Mouse (Mus musculus) neural tube, embryonic 13.5 days (tissue): ENCODE measurements around the gene Sh2d3c. TPM values are rescaled to one million over a fixed set of nuclear protein-coding genes. Genes with fewer than 3 reads are reported as not detected.

ENCODE experiments used
- ATAC-seq: fragments of 200-750 bp; cut with Nextera tagmentation; 2 replicates; pipeline ENCODE4 v1.8.0; 2017; ENCODE audit warnings: low read depth, mild to moderate bottlenecking, moderate TSS enrichment, moderate library complexity
- H3K27ac ChIP-seq: fragments of 300-500 bp; sonication (generic); replicated peaks from 2 replicates; pipeline ENCODE4 v1.5.1; 2015; ENCODE audit warnings: moderate library complexity, mild to moderate bottlenecking, inconsistent platforms
- H3K27me3 ChIP-seq: fragments of 300-500 bp; sonication (generic); 2 replicates; pipeline ENCODE4 v1.6.1; 2015; ENCODE audit warnings: mild to moderate bottlenecking, inconsistent platforms
- H3K36me3 ChIP-seq: fragments of 300-500 bp; sonication (generic); 2 replicates; pipeline ENCODE4 v1.6.1; 2015; ENCODE audit warnings: mild to moderate bottlenecking, inconsistent platforms
- H3K4me1 ChIP-seq: fragments of 300-500 bp; sonication (generic); replicated peaks from 2 replicates; pipeline ENCODE4 v1.6.1; 2015; ENCODE audit warnings: inconsistent platforms
- H3K4me2 ChIP-seq: fragments of 300-500 bp; sonication (generic); 2 replicates; pipeline ENCODE4 v1.6.1; 2015; ENCODE audit warnings: inconsistent platforms, mild to moderate bottlenecking, moderate library complexity
- H3K4me3 ChIP-seq: fragments of 300-500 bp; sonication (generic); 2 replicates; pipeline ENCODE4 v1.5.1; 2015; ENCODE audit warnings: mild to moderate bottlenecking, inconsistent platforms
- H3K9ac ChIP-seq: fragments of 300-500 bp; sonication (generic); 2 replicates; pipeline ENCODE4 v1.6.1; 2015; ENCODE audit warnings: moderate library complexity, mild to moderate bottlenecking, inconsistent platforms
- H3K9me3 ChIP-seq: fragments of 300-500 bp; sonication (generic); 2 replicates; pipeline ENCODE4 v1.6.1; 2016; ENCODE audit warnings: inconsistent platforms
- WGBS: fragments of 180-500 bp; shearing (Covaris S2); methylation state at CpG from one replicate; pipeline ENCODE4 v1.1.7; 2015; 5-methylcytosine and 5-hydroxymethylcytosine counted together
- microRNA counts: library from miRNA; unstranded; fragments of <30 nt; microRNA quantifications from one replicate; lab custom pipeline; 2016
- microRNA-seq: library from miRNA; unstranded; fragments of <30 nt; microRNA quantifications from one replicate; pipeline ENCODE4, GENCODE M21; 2016
- polyA plus RNA-seq: library from polyadenylated mRNA; unstranded; fragments of >200 nt; fragmentation: Nextera tagmentation; extraction: Ambion mirVana; gene quantifications from 2 replicates; pipeline ENCODE4 v1.2.1, GENCODE M21; 2015

The Sh2d3c gene
- polyA plus RNA-seq, 1 experiment from 2014 or later: 51.4 TPM

- H3K4me2 ChIP-seq: no peak overlapping the region
- 92% methylated on average over 6 of the region's 6 CpGs for WGBS
- ATAC-seq: no peak
Measured at GRCm38 (mm10) chr2:32779714-32780113, 58.9 kb downstream of the Sh2d3c start.

GRCm38 (mm10) chr2:32781710-32782109, 60.9 kb downstream of the Sh2d3c start:
- Histone ChIP-seq H3K9me3 (no peaks in the 10 kb centered on the region), H3K27ac (no peak overlapping the region), H3K36me3 (no peaks in the 10 kb centered on the region), H3K4me2 (no peak overlapping the region), H3K27me3 (no peaks in the 10 kb centered on the region), H3K4me1 (peaks cover 7% of the 10 kb centered on the region; the same call in 1 of the 2 replicates), H3K4me3 (no peak overlapping the region), H3K9ac (no peak overlapping the region)
- ATAC-seq: no peak
- 83% methylated on average over 6 of the region's 6 CpGs for WGBS

More at GRCm38 (mm10) chr2:32779714-32780113, 58.9 kb downstream of the Sh2d3c start:
- no peaks in the 10 kb centered on the region for H3K27me3 ChIP-seq
- no peaks in the 10 kb centered on the region for H3K9me3 ChIP-seq
- H3K36me3 ChIP-seq: no peaks in the 10 kb centered on the region
- no peak overlapping the region for H3K4me3 ChIP-seq
- H3K9ac ChIP-seq: no peak overlapping the region
- peaks cover 22% of the 10 kb centered on the region for H3K4me1 ChIP-seq
- H3K27ac ChIP-seq: no peak overlapping the region

GRCm38 (mm10) chr2:32784048-32784681, 63.3 kb downstream of the Sh2d3c start, which contains the start of gene Cfap157:
Cfap157 (minus strand) TSS chr2:32784428.
- WGBS: 75% methylated on average over 4 of the region's 4 CpGs
- Histone ChIP-seq H3K9me3 (no peaks in the 10 kb centered on the region), H3K4me1 (0 out of 2 replicates have a peak, but pooled peaks cover 5% of the 10 kb centered on the region), H3K4me3 (no peak within 1 kb of the TSS), H3K4me2 (no peak within 1 kb of the TSS), H3K9ac (no peak within 1 kb of the TSS), H3K27me3 (no peaks in the 10 kb centered on the region), H3K36me3 (peaks cover 8% of the 10 kb centered on the region; the same call in 1 of the 2 replicates), H3K27ac (no peak within 1 kb of the TSS)
- ATAC-seq: no peak

- Histone ChIP-seq H3K9ac (no peak overlapping the region), H3K4me2 (no peak overlapping the region), H3K4me1 (0 out of 2 replicates have a peak, but pooled peaks cover 5% of the 10 kb centered on the region), H3K36me3 (peaks cover 35% of the 10 kb centered on the region), H3K27ac (no peak overlapping the region), H3K4me3 (no peak overlapping the region), H3K9me3 (no peaks in the 10 kb centered on the region), H3K27me3 (no peaks in the 10 kb centered on the region)
- 59% methylated on average over 6 of the region's 6 CpGs for WGBS
- ATAC-seq: no peak
Measured at GRCm38 (mm10) chr2:32787176-32787575, 66.3 kb downstream of the Sh2d3c start.

- WGBS: 76% methylated on average over 2 of the region's 2 CpGs
Measured at GRCm38 (mm10) chr2:32788581-32788980, 67.7 kb downstream of the Sh2d3c start.

GRCm38 (mm10) chr2:32791297-32791696, 70.4 kb downstream of the Sh2d3c start:
- H3K9me3 ChIP-seq: no peaks in the 10 kb centered on the region
- no peak overlapping the region for H3K27ac ChIP-seq
- no peak overlapping the region for H3K4me2 ChIP-seq
- peaks cover 76% of the 10 kb centered on the region for H3K36me3 ChIP-seq
- H3K9ac ChIP-seq: no peak overlapping the region
- no peak for ATAC-seq
- H3K27me3 ChIP-seq: no peaks in the 10 kb centered on the region
- no peak overlapping the region for H3K4me3 ChIP-seq
- H3K4me1 ChIP-seq: peaks cover under 1% of the 10 kb centered on the region; the same call in 1 of the 2 replicates
- WGBS: 86% methylated on average over 6 of the region's 6 CpGs

More at GRCm38 (mm10) chr2:32788581-32788980, 67.7 kb downstream of the Sh2d3c start:
- Histone ChIP-seq H3K4me2 (no peak overlapping the region), H3K9me3 (no peaks in the 10 kb centered on the region), H3K4me1 (0 out of 2 replicates have a peak, but pooled peaks cover 5% of the 10 kb centered on the region), H3K36me3 (peaks cover 48% of the 10 kb centered on the region), H3K4me3 (no peak overlapping the region), H3K27me3 (no peaks in the 10 kb centered on the region), H3K9ac (no peak overlapping the region), H3K27ac (no peak overlapping the region)
- no peak for ATAC-seq

- no peak overlapping the region for H3K4me3 ChIP-seq
- WGBS: 76% methylated on average over 13 of the region's 13 CpGs
- peaks cover 3% of the 10 kb centered on the region; the same call in 1 of the 2 replicates for H3K4me1 ChIP-seq
- no peak overlapping the region for H3K27ac ChIP-seq
- no peaks in the 10 kb centered on the region for H3K27me3 ChIP-seq
- no peak overlapping the region for H3K4me2 ChIP-seq
- peak; percentile 52; the same call in 1 of the 2 replicates for ATAC-seq
- no peaks in the 10 kb centered on the region for H3K9me3 ChIP-seq
- H3K9ac ChIP-seq: no peak overlapping the region
- peaks cover 97% of the 10 kb centered on the region for H3K36me3 ChIP-seq
Measured at GRCm38 (mm10) chr2:32795748-32796418, 75.0 kb downstream of the Sh2d3c start.

- Histone ChIP-seq H3K27me3 (no peaks in the 10 kb centered on the region), H3K4me2 (no peak overlapping the region)
- WGBS: 63% methylated on average over 10 of the region's 10 CpGs
Measured at GRCm38 (mm10) chr2:32798251-32798962, 77.6 kb downstream of the Sh2d3c start.

More at GRCm38 (mm10) chr2:32798251-32798962, 77.6 kb downstream of the Sh2d3c start:
- Histone ChIP-seq H3K4me3 (no peak overlapping the region), H3K36me3 (peaks cover 99% of the 10 kb centered on the region), H3K4me1 (peaks cover 3% of the 10 kb centered on the region; the same call in 1 of the 2 replicates), H3K27ac (no peak overlapping the region), H3K9ac (no peak overlapping the region), H3K9me3 (no peaks in the 10 kb centered on the region)
- no peak for ATAC-seq

MicroRNAs within 50 kb of the gene (microRNA counts, 519-probe panel; counts per million panel counts)
- not detected for microRNA mmu-miR-2861 (lab: Ali Mortazavi, UCI)

Small RNA genes within 50 kb of the gene (microRNA-seq; reads per million reads assigned to microRNA genes)
- gene Gm47291 (not detected), gene Mir2861 (not detected), gene Mir3960 (not detected), gene Mir8093 (not detected)

Other genes starting within 250 kb of the Sh2d3c start
- gene Fam102a, start 185.7 kb upstream of the Sh2d3c start, polyA plus RNA-seq: 7.9 and 9.1 TPM in 2 replicates
- 128 and 143 TPM in 2 replicates for gene Dpm2, start 150.2 kb upstream of the Sh2d3c start, polyA plus RNA-seq
- gene Pip5kl1, start 146.3 kb upstream of the Sh2d3c start, polyA plus RNA-seq: 9.2 and 9.4 TPM in 2 replicates
- 0.50 and 0.71 TPM in 2 replicates for gene 9430097D07Rik, start 145.4 kb upstream of the Sh2d3c start, polyA plus RNA-seq
- gene St6galnac4, start 134.0 kb upstream of the Sh2d3c start, polyA plus RNA-seq: 25.3 and 25.9 TPM in 2 replicates
- gene St6galnac6, start 121.3 kb upstream of the Sh2d3c start, polyA plus RNA-seq: 9.4 and 11.0 TPM in 2 replicates
- 74.2 and 75.4 TPM in 2 replicates for gene Ak1, start 99.3 kb upstream of the Sh2d3c start, polyA plus RNA-seq
- gene Eng, start 74.5 kb upstream of the Sh2d3c start, polyA plus RNA-seq: 28.4 and 31.5 TPM in 2 replicates
- 14.3 and 14.7 TPM in 2 replicates for gene Fpgs, start 16.9 kb upstream of the Sh2d3c start, polyA plus RNA-seq
- gene Cdk9, start 8.0 kb upstream of the Sh2d3c start, polyA plus RNA-seq: 72.2 and 74.6 TPM in 2 replicates
- gene 6330409D20Rik, start 20.0 kb downstream of the Sh2d3c start, polyA plus RNA-seq: 3.2 and 4.0 TPM in 2 replicates
- 53.2 and 55.8 TPM in 2 replicates for gene Tor2a, start 36.2 kb downstream of the Sh2d3c start, polyA plus RNA-seq
- 0.24 and 0.26 TPM in 2 replicates for gene Ttc16, start 54.6 kb downstream of the Sh2d3c start, polyA plus RNA-seq
- 5.5 and 6.6 TPM in 2 replicates for gene Ptrh1, start 54.7 kb downstream of the Sh2d3c start, polyA plus RNA-seq
- gene Cfap157, start 63.4 kb downstream of the Sh2d3c start, polyA plus RNA-seq: 0.84 and 1.3 TPM in 2 replicates
- gene Stxbp1, start 126.2 kb downstream of the Sh2d3c start, polyA plus RNA-seq: 192 and 198 TPM in 2 replicates
- gene Fam129b, start 155.1 kb downstream of the Sh2d3c start, polyA plus RNA-seq: 35.9 and 37.3 TPM in 2 replicates
- gene Rpl12, start 240.5 kb downstream of the Sh2d3c start, polyA plus RNA-seq: 102 and 106 TPM in 2 replicates
- 23.9 and 27.3 TPM in 2 replicates for gene Lrsam1, start 240.6 kb downstream of the Sh2d3c start, polyA plus RNA-seq